Comparison of ENCODE assay signal across 8 mouse cellular contexts in genomic region chr7:24638026-24638856, GRCm38 (mm10). TPM values are rescaled to one million over a fixed set of nuclear protein-coding genes. Genes with fewer than 3 reads are reported as not detected.
DNase-seq lines count a peak whose midpoint lies in the region; ATAC-seq and TF ChIP-seq lines count a peak whose summit lies in the region.

No protein-coding gene starts in this region.

- DNase-seq in left cerebral cortex, adult 2 months (ENCODE audit: extremely low spot score in 1 of 2, low spot score in 2 of 2): no peak
- DNase-seq in left cerebral cortex, postnatal 36 days (ENCODE audit: low spot score in 2 of 2): no peak
- peak; percentile 63 for DNase-seq in c-Kit-positive CD71-positive TER-119-negative erythroid progenitor cells, embryonic 14.5 days (ENCODE audit: low read depth)
- no peak for DNase-seq in liver, postnatal 0 days
- peak; percentile 48 for DNase-seq in retina, postnatal 1 day
- no peak for DNase-seq in urinary bladder, postnatal 25 days (ENCODE audit: low spot score)
- no peak for DNase-seq in right cerebral cortex, postnatal 25 days

- no peak for TF ChIP-seq CTCF in left cerebral cortex, adult 2 months (IDR thresholded peaks at IDR 0.05)
- TF ChIP-seq CTCF in liver, postnatal 0 days (IDR thresholded peaks at IDR 0.05; ENCODE audit: low read depth): no peak

- H3K4me3 ChIP-seq in left cerebral cortex, adult 2 months: peak overlapping the region; percentile 28
- peak overlapping the region; percentile 50 for H3K4me3 ChIP-seq in hindbrain, embryonic 16.5 days (ENCODE audit: low read length)
- H3K4me3 ChIP-seq in liver, postnatal 0 days (ENCODE audit: low read depth, low read length): peak overlapping the region; percentile 49

- no peaks in the 10 kb centered on the region for H3K9me3 ChIP-seq in hindbrain, embryonic 16.5 days (ENCODE audit: control insufficient read depth, low read length)
- no peaks in the 10 kb centered on the region for H3K9me3 ChIP-seq in liver, postnatal 0 days (ENCODE audit: low read length)

- TF ChIP-seq EP300 in liver, postnatal 0 days (IDR thresholded peaks at IDR 0.05; ENCODE audit: low read depth): no peak

- H3K27me3 ChIP-seq in hindbrain, embryonic 16.5 days (replicated peaks; ENCODE audit: control insufficient read depth, insufficient read depth, low read length): peaks cover 52% of the 10 kb centered on the region
- H3K27me3 ChIP-seq in liver, postnatal 0 days (ENCODE audit: insufficient read depth, low read length): peaks cover 45% of the 10 kb centered on the region

- H3K4me1 ChIP-seq in hindbrain, embryonic 16.5 days (ENCODE audit: control insufficient read depth, insufficient read depth, low read depth, low read length): peaks cover 15% of the 10 kb centered on the region
- H3K4me1 ChIP-seq in liver, postnatal 0 days (ENCODE audit: insufficient read depth): peaks cover 8% of the 10 kb centered on the region

- H3K4me2 ChIP-seq in hindbrain, embryonic 16.5 days (ENCODE audit: low read length): peak overlapping the region; percentile 94
- H3K4me2 ChIP-seq in liver, postnatal 0 days (ENCODE audit: low read depth, low read length): peak overlapping the region; percentile 86

- ATAC-seq in hindbrain, embryonic 16.5 days: peak; percentile 65
- peak; percentile 17; the same call in 1 of the 2 replicates for ATAC-seq in liver, postnatal 0 days

- WGBS in hindbrain, embryonic 16.5 days: 2% methylated on average over 35 of the region's 35 CpGs
- WGBS in liver, postnatal 0 days (ENCODE audit: insufficient replicate concordance): 4% methylated on average over 35 of the region's 35 CpGs

- H3K27ac ChIP-seq in left cerebral cortex, adult 2 months: no peak overlapping the region
- H3K27ac ChIP-seq in hindbrain, embryonic 16.5 days (ENCODE audit: low read depth, low read length): no peak overlapping the region
- H3K27ac ChIP-seq in liver, postnatal 0 days (ENCODE audit: low read depth): no peak overlapping the region

- no peaks in the 10 kb centered on the region for H3K36me3 ChIP-seq in hindbrain, embryonic 16.5 days (ENCODE audit: control insufficient read depth, insufficient read depth, low read length)
- no peaks in the 10 kb centered on the region for H3K36me3 ChIP-seq in liver, postnatal 0 days (replicated peaks; ENCODE audit: insufficient read depth, low read length)

- intact Hi-C loops in left cerebral cortex, adult 2 months (cut with DNase I): no loop called here
- intact Hi-C loops in left cerebral cortex, postnatal 36 days (cut with DNase I): no loop called here

- H3K9ac ChIP-seq in hindbrain, embryonic 16.5 days (ENCODE audit: low read depth, low read length): peak overlapping the region; percentile 54
- H3K9ac ChIP-seq in liver, postnatal 0 days (replicated peaks): peak overlapping the region; percentile 30; the same call in 1 of the 2 replicates

RNA-seq across cellular contexts. Expression of gene Lypd3, which starts 1.9 kb away (rescaled TPM):
- under 1 TPM; 0.20 to 0.63 TPM for total RNA-seq in left cerebral cortex, adult 2 months (2021)
- 1 to 10 TPM in 1 of 2 experiments, under 1 TPM in 1; 0.32 to 1.3 TPM for total RNA-seq in left cerebral cortex, postnatal 36 days (2021)
- polyA plus RNA-seq in hindbrain, embryonic 16.5 days (2015; fragmentation: Nextera tagmentation; extraction: Ambion mirVana): 0.76 and 0.78 TPM in 2 replicates
- not detected in 2 replicates for polyA plus RNA-seq in liver, postnatal 0 days (2015; fragmentation: Nextera tagmentation; extraction: Ambion mirVana)

RNA-seq across cellular contexts. Expression of gene Phldb3, which starts 27.7 kb away (rescaled TPM):
- not detected for total RNA-seq in left cerebral cortex, adult 2 months (2021)
- under 1 TPM; 0.22 to 0.48 TPM for total RNA-seq in left cerebral cortex, postnatal 36 days (2021)
- polyA plus RNA-seq in hindbrain, embryonic 16.5 days (2015; fragmentation: Nextera tagmentation; extraction: Ambion mirVana): not detected in 2 replicates
- polyA plus RNA-seq in liver, postnatal 0 days (2015; fragmentation: Nextera tagmentation; extraction: Ambion mirVana): 0.12 and 0.25 TPM in 2 replicates

RNA-seq across cellular contexts. Expression of gene Tex101, which starts 38.2 kb away (rescaled TPM):
- total RNA-seq in left cerebral cortex, adult 2 months (2021): not detected
- not detected for total RNA-seq in left cerebral cortex, postnatal 36 days (2021)
- polyA plus RNA-seq in hindbrain, embryonic 16.5 days (2015; fragmentation: Nextera tagmentation; extraction: Ambion mirVana): not detected in 2 replicates
- not detected in 2 replicates for polyA plus RNA-seq in liver, postnatal 0 days (2015; fragmentation: Nextera tagmentation; extraction: Ambion mirVana)

RNA-seq across cellular contexts. Expression of gene Zfp575, which starts 50.8 kb away (rescaled TPM):
- total RNA-seq in left cerebral cortex, adult 2 months (2021): 1 to 10 TPM; 6.8 to 6.9 TPM
- 1 to 10 TPM; 6.6 to 6.8 TPM for total RNA-seq in left cerebral cortex, postnatal 36 days (2021)
- polyA plus RNA-seq in hindbrain, embryonic 16.5 days (2015; fragmentation: Nextera tagmentation; extraction: Ambion mirVana): 17.1 and 17.7 TPM in 2 replicates
- polyA plus RNA-seq in liver, postnatal 0 days (2015; fragmentation: Nextera tagmentation; extraction: Ambion mirVana): 0.13 and 0.15 TPM in 2 replicates

RNA-seq across cellular contexts. Expression of gene Ethe1, which starts 50.9 kb away (rescaled TPM):
- 10 to 100 TPM; 14.4 to 14.6 TPM for total RNA-seq in left cerebral cortex, adult 2 months (2021)
- 10 to 100 TPM; 11.8 to 14.3 TPM for total RNA-seq in left cerebral cortex, postnatal 36 days (2021)
- polyA plus RNA-seq in hindbrain, embryonic 16.5 days (2015; fragmentation: Nextera tagmentation; extraction: Ambion mirVana): 29.1 and 30.9 TPM in 2 replicates
- polyA plus RNA-seq in liver, postnatal 0 days (2015; fragmentation: Nextera tagmentation; extraction: Ambion mirVana): 39.7 and 40.9 TPM in 2 replicates

Comparison
In these comparisons a context has a peak if more than half of its experiments do, and no peak if none do; other contexts are left out.
1. DNase-seq: peak in c-Kit-positive CD71-positive TER-119-negative erythroid progenitor cells, embryonic 14.5 days (single experiment) and retina, postnatal 1 day (single experiment); none in left cerebral cortex, adult 2 months (0 of 2), left cerebral cortex, postnatal 36 days (0 of 2), liver, postnatal 0 days (single experiment), urinary bladder, postnatal 25 days (single experiment) and right cerebral cortex, postnatal 25 days (single experiment).
2. Peak in every context shown above with its lines, with median percentiles within 50 percentile points of each other: H3K4me3 ChIP-seq.